Mouse (Mus musculus): ENCODE data around the gene Bcl7a. TPM values are rescaled to one million over a fixed set of nuclear protein-coding genes. Genes with fewer than 3 reads are reported as not detected.

Bcl7a gene
- polyA plus RNA-seq, 1 experiment, result 5.6 TPM

DNA sequence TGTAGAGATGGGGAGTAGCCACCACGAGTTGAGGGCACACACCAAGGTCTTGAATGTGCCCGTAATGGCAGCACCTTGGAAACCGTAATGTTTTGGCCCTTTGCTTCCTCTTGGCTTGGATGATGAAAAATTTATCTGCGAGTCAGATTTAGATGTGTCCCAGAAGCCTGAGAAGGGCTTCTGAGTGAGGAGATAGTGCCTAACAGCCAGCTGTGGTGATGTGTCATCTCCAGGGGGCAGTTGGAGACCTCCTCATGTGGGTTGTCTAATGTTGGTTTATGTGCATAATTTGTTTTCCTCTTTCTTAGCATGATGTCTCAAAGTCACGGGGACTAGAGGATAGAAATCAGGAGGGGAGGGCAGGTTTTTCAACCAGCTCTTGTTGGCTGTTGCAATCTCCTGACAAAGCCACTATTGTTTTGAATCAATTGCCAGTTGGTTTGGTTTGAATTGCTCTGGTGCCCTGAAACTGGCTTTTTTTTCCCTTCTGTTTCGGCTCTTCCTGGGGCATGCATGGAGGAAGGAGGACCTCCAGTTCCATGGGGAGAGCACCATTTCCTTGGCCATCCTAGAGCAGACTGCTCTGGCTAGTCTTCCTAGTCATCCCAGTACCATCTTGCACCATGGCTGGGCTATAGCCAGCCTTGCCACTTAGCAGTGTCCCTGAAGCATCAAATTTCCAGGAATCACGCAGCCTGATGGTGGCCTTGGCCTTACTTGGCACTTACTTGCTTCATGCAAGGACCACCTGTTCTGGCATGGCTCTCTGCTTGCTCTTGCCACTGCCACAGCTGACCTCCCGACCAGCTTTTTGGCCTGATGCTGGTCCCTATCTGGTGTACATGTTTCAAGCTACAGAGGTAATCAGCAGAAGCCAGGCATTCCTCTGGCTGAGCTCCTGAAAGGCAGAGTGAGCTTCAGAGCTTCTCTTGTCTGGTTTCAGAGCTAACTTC lies 73.2 kb downstream of the Bcl7a start:
- Histone ChIP-seq H3K36me3 (ENCODE audit: control insufficient read depth, insufficient read depth) (no peaks in the 10 kb centered on the region), H3K79me3 (ENCODE audit: low read depth) (no peaks in the 10 kb centered on the region), H3ac (ENCODE audit: control insufficient read depth, insufficient read length, low read depth) (no peak overlapping the region), H3K4me3 (ENCODE audit: insufficient read depth, poor library complexity, severe bottlenecking) (no peak overlapping the region), H3K79me2 (ENCODE audit: control insufficient read depth, insufficient read depth) (peaks cover 22% of the 10 kb centered on the region), H3K27me3 (ENCODE audit: control insufficient read depth, insufficient read depth, insufficient read length) (no peaks in the 10 kb centered on the region)
- TF ChIP-seq CEBPB (IDR thresholded peaks at IDR 0.05; ENCODE audit: low read depth) (no peak), MAX (IDR thresholded peaks at IDR 0.05) (no peak), CTCF (IDR thresholded peaks at IDR 0.05; ENCODE audit: control insufficient read depth, insufficient read depth, insufficient read length) (no peak), MYOG (IDR thresholded peaks at IDR 0.05; ENCODE audit: control insufficient read depth, extremely low read depth, insufficient read length) (no peak), USF1 (IDR thresholded peaks at IDR 0.05; ENCODE audit: low read depth) (no peak), FOSL1 (IDR thresholded peaks at IDR 0.05; ENCODE audit: insufficient read depth, low read length, poor library complexity, severe bottlenecking) (no peak), MYOD1 (IDR thresholded peaks at IDR 0.05; ENCODE audit: control insufficient read depth, insufficient read length, low read depth) (no peak)

DNA sequence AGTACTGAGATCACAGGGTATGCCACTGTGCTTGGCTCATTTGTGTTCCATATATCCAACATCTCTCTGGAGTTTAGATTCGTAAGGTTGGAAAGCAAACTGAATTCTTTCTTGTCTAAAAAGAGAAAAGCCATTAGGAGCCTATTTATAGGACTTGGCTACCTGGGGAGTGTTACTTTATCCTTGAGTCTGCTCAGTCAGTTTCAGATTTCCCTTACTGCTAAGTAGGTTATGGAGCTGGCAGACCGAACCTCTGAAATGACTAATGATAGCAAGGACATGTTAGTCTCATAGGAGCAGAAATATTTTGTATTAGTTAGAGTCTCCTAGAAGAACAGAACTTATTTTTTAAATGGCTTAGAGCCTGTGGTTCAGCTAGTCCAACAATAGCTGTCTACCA lies 80.3 kb downstream of the Bcl7a start:
- Histone ChIP-seq H3K79me2 (ENCODE audit: control insufficient read depth, insufficient read depth) (peaks cover 1% of the 10 kb centered on the region), H3ac (ENCODE audit: control insufficient read depth, insufficient read length, low read depth) (no peak overlapping the region), H3K36me3 (ENCODE audit: control insufficient read depth, insufficient read depth) (no peaks in the 10 kb centered on the region), H3K27me3 (ENCODE audit: control insufficient read depth, insufficient read depth, insufficient read length) (no peaks in the 10 kb centered on the region), H3K79me3 (ENCODE audit: low read depth) (peaks cover 2% of the 10 kb centered on the region), H3K4me3 (ENCODE audit: insufficient read depth, poor library complexity, severe bottlenecking) (no peak overlapping the region)
- TF ChIP-seq CTCF (IDR thresholded peaks at IDR 0.05; ENCODE audit: control insufficient read depth, insufficient read depth, insufficient read length) (no peak), FOSL1 (IDR thresholded peaks at IDR 0.05; ENCODE audit: insufficient read depth, low read length, poor library complexity, severe bottlenecking) (no peak), CEBPB (IDR thresholded peaks at IDR 0.05; ENCODE audit: low read depth) (no peak), MYOG (IDR thresholded peaks at IDR 0.05; ENCODE audit: control insufficient read depth, extremely low read depth, insufficient read length) (no peak), MYOD1 (IDR thresholded peaks at IDR 0.05; ENCODE audit: control insufficient read depth, insufficient read length, low read depth) (no peak), USF1 (IDR thresholded peaks at IDR 0.05; ENCODE audit: low read depth) (no peak), MAX (IDR thresholded peaks at IDR 0.05) (no peak)

Other genes with a start within 250 kb of the Bcl7a start
- gene Rhof, start 211.1 kb upstream of the Bcl7a start, polyA plus RNA-seq (2012; fragmentation: generic; extraction: Trizol), result 1.9 TPM
- 4.4 TPM for gene Setd1b, start 201.6 kb upstream of the Bcl7a start, polyA plus RNA-seq (2012; fragmentation: generic; extraction: Trizol)
- 33.2 TPM for gene Psmd9, start 174.4 kb upstream of the Bcl7a start, polyA plus RNA-seq (2012; fragmentation: generic; extraction: Trizol)
- not detected for gene Hpd, start 161.1 kb upstream of the Bcl7a start, polyA plus RNA-seq (2012; fragmentation: generic; extraction: Trizol)
- 0.13 TPM for gene Wdr66, start 91.7 kb upstream of the Bcl7a start, polyA plus RNA-seq (2012; fragmentation: generic; extraction: Trizol)
- 4.0 TPM for gene Mlxip, start 51.0 kb downstream of the Bcl7a start, polyA plus RNA-seq (2012; fragmentation: generic; extraction: Trizol)
- gene Lrrc43, start 145.5 kb downstream of the Bcl7a start, polyA plus RNA-seq (2012; fragmentation: generic; extraction: Trizol), result not detected
- gene Il31, start 145.7 kb downstream of the Bcl7a start, polyA plus RNA-seq (2012; fragmentation: generic; extraction: Trizol), result not detected
- gene B3gnt4, start 166.6 kb downstream of the Bcl7a start, polyA plus RNA-seq (2012; fragmentation: generic; extraction: Trizol), result 0.33 TPM
- 40.6 TPM for gene Diablo, start 180.3 kb downstream of the Bcl7a start, polyA plus RNA-seq (2012; fragmentation: generic; extraction: Trizol)
- not detected for gene Gm49027, start 181.7 kb downstream of the Bcl7a start, polyA plus RNA-seq (2012; fragmentation: generic; extraction: Trizol)
- 18.4 TPM for gene Vps33a, start 229.2 kb downstream of the Bcl7a start, polyA plus RNA-seq (2012; fragmentation: generic; extraction: Trizol)

All from C2C12 (cell line).